In the genomic region with DNA sequence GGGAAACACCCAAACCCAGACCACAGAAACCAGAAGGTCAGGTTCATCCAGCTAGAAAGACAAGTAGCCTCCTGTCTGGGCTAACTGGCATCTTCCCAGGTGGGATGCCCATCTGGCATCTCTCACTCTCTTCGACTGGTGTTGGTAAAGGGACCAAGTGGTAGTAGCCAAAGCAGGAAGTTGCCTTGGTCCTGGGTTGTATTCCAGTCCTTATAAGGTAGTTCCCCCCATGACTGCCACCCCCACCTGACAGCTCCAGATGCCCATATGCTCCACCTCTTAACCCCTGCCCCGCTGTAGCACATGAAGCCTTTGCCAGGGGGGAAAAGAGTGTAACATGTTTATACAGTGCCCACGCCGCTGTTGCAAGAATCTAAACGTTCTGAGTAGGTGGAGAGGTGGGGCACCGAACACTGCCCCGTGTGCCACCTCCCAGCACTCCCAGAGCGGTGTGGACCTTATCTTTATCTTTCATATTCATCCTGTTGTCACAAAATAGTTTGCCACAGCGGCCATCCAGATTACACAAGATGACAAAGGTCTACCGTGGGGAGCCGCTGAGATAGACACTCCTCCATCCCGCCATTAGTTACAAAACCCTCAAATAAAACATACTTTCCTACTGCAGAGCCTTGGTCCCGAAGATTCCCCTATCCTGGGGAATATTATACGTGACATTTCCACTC, we compare ENCODE assay signal across 8 mouse cellular contexts. TPM values are rescaled to one million over a fixed set of nuclear protein-coding genes. Genes with fewer than 3 reads are reported as not detected.
A peak's percentile ranks its signal among the peaks of the same experiment; 100 is the strongest.
DNase-seq lines count a peak whose midpoint lies in the region; ATAC-seq lines count a peak whose summit lies in the region.

No protein-coding gene starts in this region.

- peak; percentile 43 for ATAC-seq in common myeloid progenitor, adult 5-6 weeks (replicated peaks; ENCODE audit: low read depth, poor library complexity, severe bottlenecking)
- 0 out of 2 replicates have a peak, but pooled peaks have one; percentile 31 for ATAC-seq in heart, embryonic 14.5 days (ENCODE audit: insufficient number of reproducible peaks, insufficient read depth, low FRiP score, low read depth)
- ATAC-seq in liver, embryonic 12.5 days, result no peak

- H3K9ac ChIP-seq in heart, embryonic 14.5 days (ENCODE audit: low read length), result peak overlapping the region; percentile 89
- H3K9ac ChIP-seq in liver, embryonic 12.5 days, result peak overlapping the region; percentile 90

- peak; percentile 24 for DNase-seq in retina, postnatal 1 day
- DNase-seq in retina, embryonic 14.5 days (ENCODE audit: low spot score), result no peak
- peak; percentile 65 to 68 for DNase-seq in natural killer cell, adult 2 months (ENCODE audit: low spot score in 2 of 2)
- DNase-seq in ovary, postnatal 14 days (ENCODE audit: low spot score), result no peak
- DNase-seq in frontal cortex, postnatal 36 days (ENCODE audit: low spot score in 2 of 2), result no peak

- peak overlapping the region; percentile 87 to 89 for H3K27ac ChIP-seq in heart, embryonic 14.5 days (replicated peaks in 1 of 2; ENCODE audit: control insufficient read depth in 1 of 2, insufficient read depth in 1 of 2, low read depth in 2 of 2, low read length in 2 of 2)
- H3K27ac ChIP-seq in liver, embryonic 12.5 days, result peak overlapping the region; percentile 75

- peaks cover 15 to 35% of the 10 kb centered on the region in 2 experiments for H3K4me1 ChIP-seq in heart, embryonic 14.5 days (ENCODE audit: control insufficient read depth in 2 of 2, insufficient read depth in 2 of 2, low read length in 2 of 2)
- peaks cover 35% of the 10 kb centered on the region for H3K4me1 ChIP-seq in liver, embryonic 12.5 days

- peaks cover 40% of the 10 kb centered on the region for H3K36me3 ChIP-seq in heart, embryonic 14.5 days (ENCODE audit: control insufficient read depth, insufficient read depth, low read length)
- peaks cover 33% of the 10 kb centered on the region for H3K36me3 ChIP-seq in liver, embryonic 12.5 days

- 8% methylated on average over 14 of the region's 14 CpGs for WGBS in heart, embryonic 14.5 days
- 11% methylated on average over 14 of the region's 14 CpGs for WGBS in liver, embryonic 12.5 days (ENCODE audit: insufficient replicate concordance)

- H3K27me3 ChIP-seq in heart, embryonic 14.5 days (ENCODE audit: control insufficient read depth, insufficient read depth, low read length), result no peaks in the 10 kb centered on the region
- 0 out of 2 replicates have a peak, but pooled peaks cover 3% of the 10 kb centered on the region for H3K27me3 ChIP-seq in liver, embryonic 12.5 days (replicated peaks)

- peak overlapping the region; percentile 77 to 93 for H3K4me3 ChIP-seq in heart, embryonic 14.5 days (ENCODE audit: control insufficient read depth in 1 of 2, insufficient read depth in 1 of 2, low read depth in 1 of 2, low read length in 2 of 2)
- H3K4me3 ChIP-seq in liver, embryonic 12.5 days, result peak overlapping the region; percentile 87

- no peaks in the 10 kb centered on the region for H3K9me3 ChIP-seq in heart, embryonic 14.5 days (ENCODE audit: control insufficient read depth, low read length)
- H3K9me3 ChIP-seq in liver, embryonic 12.5 days (replicated peaks), result no peaks in the 10 kb centered on the region

- peak overlapping the region; percentile 91 for H3K4me2 ChIP-seq in heart, embryonic 14.5 days (ENCODE audit: low read length)
- peak overlapping the region; percentile 98 for H3K4me2 ChIP-seq in liver, embryonic 12.5 days

RNA-seq across cellular contexts. Expression of a gene that starts 1.0 kb away (rescaled TPM):
- 53.7 and 73.2 TPM in 2 replicates for total RNA-seq in common myeloid progenitor, adult 5-6 weeks (2017)
- polyA plus RNA-seq in heart, embryonic 14.5 days (2014; fragmentation: Nextera tagmentation; extraction: Ambion mirVana), result 6.7 and 7.7 TPM in 2 replicates
- polyA plus RNA-seq in liver, embryonic 12.5 days (2016; fragmentation: Nextera tagmentation; extraction: Ambion mirVana), result 1.6 and 2.9 TPM in 2 replicates

RNA-seq across cellular contexts. Expression of a gene that starts 36.3 kb away (rescaled TPM):
- 16.0 and 18.0 TPM in 2 replicates for total RNA-seq in common myeloid progenitor, adult 5-6 weeks (2017)
- 36.0 and 40.9 TPM in 2 replicates for polyA plus RNA-seq in heart, embryonic 14.5 days (2014; fragmentation: Nextera tagmentation; extraction: Ambion mirVana)
- 13.5 and 14.0 TPM in 2 replicates for polyA plus RNA-seq in liver, embryonic 12.5 days (2016; fragmentation: Nextera tagmentation; extraction: Ambion mirVana)

RNA-seq across cellular contexts. Expression of a gene that starts 50.7 kb away (rescaled TPM):
- 55.1 and 66.9 TPM in 2 replicates for total RNA-seq in common myeloid progenitor, adult 5-6 weeks (2017)
- 25.3 and 26.2 TPM in 2 replicates for polyA plus RNA-seq in heart, embryonic 14.5 days (2014; fragmentation: Nextera tagmentation; extraction: Ambion mirVana)
- 48.3 and 50.0 TPM in 2 replicates for polyA plus RNA-seq in liver, embryonic 12.5 days (2016; fragmentation: Nextera tagmentation; extraction: Ambion mirVana)

RNA-seq across cellular contexts. Expression of a gene that starts 53.6 kb away (rescaled TPM):
- 28.5 and 40.3 TPM in 2 replicates for total RNA-seq in common myeloid progenitor, adult 5-6 weeks (2017)
- 17.5 and 18.2 TPM in 2 replicates for polyA plus RNA-seq in heart, embryonic 14.5 days (2014; fragmentation: Nextera tagmentation; extraction: Ambion mirVana)
- 37.7 and 38.3 TPM in 2 replicates for polyA plus RNA-seq in liver, embryonic 12.5 days (2016; fragmentation: Nextera tagmentation; extraction: Ambion mirVana)

Comparison
In these comparisons a context has a peak if more than half of its experiments do, and no peak if none do; other contexts are left out.
1. DNase-seq: peak in retina, postnatal 1 day (single experiment) and natural killer cell, adult 2 months (2 of 2); none in retina, embryonic 14.5 days (single experiment), ovary, postnatal 14 days (single experiment) and frontal cortex, postnatal 36 days (0 of 2).